Mouse (Mus musculus): Measurements from ENCODE around the gene Gan. TPM values are rescaled to one million over a fixed set of nuclear protein-coding genes. Genes with fewer than 3 reads are reported as not detected.

Gene Gan
- polyA plus RNA-seq, 2 experiments = 3.6 to 7.6 TPM

DNA sequence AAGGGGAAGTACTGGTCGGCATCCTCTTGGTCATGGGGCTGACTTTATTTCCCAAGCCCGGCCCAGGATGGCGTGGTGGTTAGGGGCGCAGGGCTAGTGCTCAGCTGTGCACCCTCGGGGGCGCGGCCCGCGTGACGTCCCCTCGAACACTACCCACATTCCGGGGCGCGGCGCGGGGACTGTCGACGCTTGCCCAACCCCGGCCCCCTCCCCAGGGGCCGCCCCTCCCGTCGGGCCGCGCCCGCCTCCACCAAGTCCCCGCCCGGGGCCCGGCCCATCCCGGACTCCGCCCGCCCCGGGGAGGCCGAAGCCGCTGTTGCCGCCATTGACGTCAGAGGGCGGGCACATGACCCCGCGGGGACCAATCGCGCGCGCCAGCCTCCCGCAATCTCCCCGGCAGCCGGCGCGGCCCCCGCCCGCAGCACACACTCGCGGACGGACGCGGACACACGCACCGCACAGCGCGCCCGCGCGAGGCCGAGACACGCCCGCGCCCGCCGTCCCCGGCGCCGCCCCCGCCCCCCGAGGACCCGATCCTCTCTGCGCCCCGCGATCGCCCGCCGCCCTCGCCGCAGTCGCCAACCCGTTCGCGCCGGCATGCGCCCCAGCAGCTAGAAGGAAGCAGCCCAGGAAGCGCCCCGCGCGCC lies 98.5 kb downstream of the Gan start:
- peak overlapping the region; percentile 89 for H3K9ac ChIP-seq (ENCODE audit: low read depth, low read length, severe bottlenecking)
- H3K9me3 ChIP-seq (ENCODE audit: control insufficient read depth, low read length) = no peaks in the 10 kb centered on the region
- no peaks in the 10 kb centered on the region for H3K27me3 ChIP-seq (ENCODE audit: control insufficient read depth, insufficient read depth, low read length)
- DNase-seq (ENCODE audit: low spot score) = peak; percentile 89
- ATAC-seq (ENCODE audit: low FRiP score, low read depth) = peak; percentile 92
- under 1% methylated on average over 21 of the region's 92 CpGs for WGBS
- H3K4me2 ChIP-seq (replicated peaks; ENCODE audit: low read depth, low read length, severe bottlenecking) = peak overlapping the region; percentile 87
- peaks cover 29% of the 10 kb centered on the region for H3K4me1 ChIP-seq (ENCODE audit: control insufficient read depth, insufficient read depth, low read length)
- H3K4me3 ChIP-seq (replicated peaks; ENCODE audit: low read length) = peak overlapping the region; percentile 91
- no peaks in the 10 kb centered on the region for H3K36me3 ChIP-seq (ENCODE audit: control insufficient read depth, insufficient read depth, low read length)
- H3K27ac ChIP-seq (replicated peaks; ENCODE audit: low read depth, low read length) = peak overlapping the region; percentile 70
- no peak for TF ChIP-seq POLR2A (IDR thresholded peaks at IDR 0.05; ENCODE audit: borderline replicate concordance, extremely low read depth, insufficient read depth, insufficient read length)

DNA sequence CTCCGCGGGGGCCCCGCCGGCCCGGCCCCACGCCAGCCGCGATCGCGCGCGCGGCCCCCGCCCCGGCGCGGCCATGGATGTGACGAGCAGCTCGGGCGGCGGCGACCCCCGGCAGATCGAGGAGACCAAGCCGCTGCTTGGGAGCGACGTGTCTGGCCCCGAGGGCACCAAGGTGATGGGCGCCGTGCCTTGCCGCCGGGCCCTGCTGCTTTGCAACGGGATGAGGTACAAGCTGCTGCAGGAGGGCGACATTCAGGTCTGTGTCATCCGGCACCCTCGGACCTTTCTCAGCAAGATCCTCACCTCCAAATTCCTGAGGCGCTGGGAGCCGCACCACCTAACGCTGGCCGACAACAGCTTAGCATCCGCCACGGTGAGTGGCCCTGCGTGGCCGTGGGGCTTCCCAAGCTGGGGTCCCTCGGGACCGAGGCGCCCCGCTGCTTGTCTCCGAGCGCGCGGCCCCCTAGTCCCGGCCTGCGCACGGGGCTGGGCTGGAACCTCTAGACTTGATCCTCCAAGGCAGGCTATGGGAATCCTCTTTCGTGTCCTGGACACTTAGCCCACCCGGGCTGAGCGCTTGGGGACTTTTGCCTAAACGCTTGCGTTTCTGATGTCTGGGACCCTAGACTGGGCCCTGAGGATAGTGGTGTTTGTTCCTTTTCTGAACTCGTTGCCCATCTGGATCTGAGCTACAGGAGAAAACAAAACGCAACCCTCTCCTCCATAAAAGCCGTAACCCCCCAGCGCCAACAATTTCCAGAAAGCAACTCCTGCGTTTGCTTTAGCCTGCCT lies 99.3 kb downstream of the Gan start, which contains the start of gene Cmip:
TSS of gene Cmip (plus strand) at position 36 of the 792 bp plus-strand sequence.
- H3K9ac ChIP-seq (ENCODE audit: low read depth, low read length, severe bottlenecking) = peak within 1 kb of the TSS; percentile 89
- DNase-seq (ENCODE audit: low spot score) (peak; percentile 5), ATAC-seq (ENCODE audit: low FRiP score, low read depth) (peak; percentile 2; the same call in 1 of the 2 replicates)
- H3K4me1 ChIP-seq (ENCODE audit: control insufficient read depth, insufficient read depth, low read length) = peaks cover 36% of the 10 kb centered on the region
- no peaks in the 10 kb centered on the region for H3K36me3 ChIP-seq (ENCODE audit: control insufficient read depth, insufficient read depth, low read length)
- no peak for TF ChIP-seq POLR2A (IDR thresholded peaks at IDR 0.05; ENCODE audit: borderline replicate concordance, extremely low read depth, insufficient read depth, insufficient read length)
- WGBS = under 1% methylated on average over 46 of the region's 65 CpGs
- peak within 1 kb of the TSS; percentile 87 for H3K4me2 ChIP-seq (replicated peaks; ENCODE audit: low read depth, low read length, severe bottlenecking)
- peak within 1 kb of the TSS; percentile 91 for H3K4me3 ChIP-seq (replicated peaks; ENCODE audit: low read length)
- H3K9me3 ChIP-seq (ENCODE audit: control insufficient read depth, low read length) = no peaks in the 10 kb centered on the region
- peak within 1 kb of the TSS; percentile 70 for H3K27ac ChIP-seq (replicated peaks; ENCODE audit: low read depth, low read length)
- no peaks in the 10 kb centered on the region for H3K27me3 ChIP-seq (ENCODE audit: control insufficient read depth, insufficient read depth, low read length)

DNA sequence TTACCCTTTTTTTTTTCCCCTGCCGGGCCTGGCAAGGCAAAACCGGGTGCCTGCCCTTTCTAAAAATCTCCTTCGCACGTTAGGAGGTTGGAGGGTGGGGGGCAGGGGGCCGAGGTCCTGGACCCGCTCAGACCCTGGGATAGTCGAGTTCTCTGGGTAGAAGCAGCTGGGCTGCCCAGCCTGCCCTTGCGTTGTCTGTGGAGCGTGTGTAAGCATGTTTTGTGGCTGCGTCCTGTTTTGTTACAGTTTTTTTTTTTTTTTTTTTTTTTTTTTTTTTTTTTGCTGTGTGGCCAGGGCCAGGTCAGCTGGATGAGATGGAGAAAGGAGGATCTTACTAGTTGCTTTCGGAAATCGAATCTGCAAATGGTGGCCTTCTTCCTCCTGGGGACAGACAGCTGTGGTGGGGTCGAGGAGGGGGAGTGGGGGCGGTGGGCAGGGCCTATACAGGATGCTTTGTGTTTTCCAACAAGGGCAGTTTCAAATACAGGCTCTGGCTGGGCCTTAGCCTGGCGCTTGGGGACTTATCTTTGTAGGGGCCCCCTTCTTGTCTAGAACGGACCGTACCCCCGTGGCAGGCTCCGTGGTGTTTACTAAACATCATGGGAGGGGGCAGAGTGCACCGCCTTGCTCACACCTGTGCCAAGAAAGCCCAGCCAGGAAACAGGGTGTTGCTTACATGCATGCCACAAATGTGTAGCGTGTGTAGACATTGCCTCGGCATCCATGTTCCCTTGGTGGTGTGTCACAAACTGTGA lies 100.1 kb downstream of the Gan start:
- 1% methylated on average over 22 of the region's 22 CpGs for WGBS
- peak; percentile 49 for DNase-seq (ENCODE audit: low spot score)
- Histone ChIP-seq H3K27me3 (ENCODE audit: control insufficient read depth, insufficient read depth, low read length) (no peaks in the 10 kb centered on the region), H3K4me1 (ENCODE audit: control insufficient read depth, insufficient read depth, low read length) (peaks cover 36% of the 10 kb centered on the region), H3K36me3 (ENCODE audit: control insufficient read depth, insufficient read depth, low read length) (no peaks in the 10 kb centered on the region), H3K4me3 (replicated peaks; ENCODE audit: low read length) (peak overlapping the region; percentile 91), H3K4me2 (replicated peaks; ENCODE audit: low read depth, low read length, severe bottlenecking) (peak overlapping the region; percentile 87), H3K27ac (replicated peaks; ENCODE audit: low read depth, low read length) (peak overlapping the region; percentile 70), H3K9ac (ENCODE audit: low read depth, low read length, severe bottlenecking) (peak overlapping the region; percentile 89), H3K9me3 (ENCODE audit: control insufficient read depth, low read length) (no peaks in the 10 kb centered on the region)
- ATAC-seq (ENCODE audit: low FRiP score, low read depth) = peak; percentile 5; the same call in 1 of the 2 replicates
- peak; percentile 23; the same call in 1 of the 2 replicates for TF ChIP-seq POLR2A (IDR thresholded peaks at IDR 0.05; ENCODE audit: borderline replicate concordance, extremely low read depth, insufficient read depth, insufficient read length)

- H3K27me3 ChIP-seq (ENCODE audit: control insufficient read depth, insufficient read depth, low read length) = no peaks in the 10 kb centered on the region
- DNase-seq (ENCODE audit: low spot score) = no peak
- 38% methylated on average over 6 of the region's 6 CpGs for WGBS
- peak overlapping the region; percentile 91 for H3K4me3 ChIP-seq (replicated peaks; ENCODE audit: low read length)
- no peak for ATAC-seq (ENCODE audit: low FRiP score, low read depth)
- no peak for TF ChIP-seq POLR2A (IDR thresholded peaks at IDR 0.05; ENCODE audit: borderline replicate concordance, extremely low read depth, insufficient read depth, insufficient read length)
- H3K27ac ChIP-seq (replicated peaks; ENCODE audit: low read depth, low read length) = peak overlapping the region; percentile 3; the same call in 1 of the 2 replicates
- H3K9ac ChIP-seq (ENCODE audit: low read depth, low read length, severe bottlenecking) = peak overlapping the region; percentile 89
- no peaks in the 10 kb centered on the region for H3K36me3 ChIP-seq (ENCODE audit: control insufficient read depth, insufficient read depth, low read length)
- H3K4me1 ChIP-seq (ENCODE audit: control insufficient read depth, insufficient read depth, low read length) = peaks cover 36% of the 10 kb centered on the region
- no peaks in the 10 kb centered on the region for H3K9me3 ChIP-seq (ENCODE audit: control insufficient read depth, low read length)
- peak overlapping the region; percentile 87 for H3K4me2 ChIP-seq (replicated peaks; ENCODE audit: low read depth, low read length, severe bottlenecking)
Measured at GRCm38 (mm10) chr8:117258576-117259040, 100.7 kb downstream of the Gan start.

Data from limb, embryonic 14.5 days (tissue).